Mouse (Mus musculus): Measurements from ENCODE around the gene Plekhg5.

Gene Plekhg5

GRCm38 (mm10) chr4:152068166-152068724 is 4.1 kb upstream of the Plekhg5 start:
- in situ Hi-C loops (cut with MboI; ENCODE audit: unreplicated experiment in 2 of 2) = loop anchor here in 1 of 2 experiments (25.0 kb wide), 1 partner anchor 906 kb away; no protein-coding TSS in a partner anchor

- in situ Hi-C loops (cut with MboI; ENCODE audit: unreplicated experiment in 2 of 2) = loop anchor here in 1 of 2 experiments (25.0 kb wide), 1 partner anchor 907 kb away; no protein-coding TSS in a partner anchor
Measured at GRCm38 (mm10) chr4:152069245-152069644, 3.1 kb upstream of the Plekhg5 start.

- in situ Hi-C loops (cut with MboI; ENCODE audit: unreplicated experiment in 2 of 2) = loop anchor here in 1 of 2 experiments (25.0 kb wide), 1 partner anchor 908 kb away; no protein-coding TSS in a partner anchor
Measured at GRCm38 (mm10) chr4:152070494-152071396, 1.6 kb upstream of the Plekhg5 start.

- in situ Hi-C loops (cut with MboI; ENCODE audit: unreplicated experiment in 2 of 2) = loop anchor here in 1 of 2 experiments (25.0 kb wide), 1 partner anchor 910 kb away; no protein-coding TSS in a partner anchor
Measured at GRCm38 (mm10) chr4:152072655-152073054, 357 bp downstream of the Plekhg5 start.

- in situ Hi-C loops (cut with MboI; ENCODE audit: unreplicated experiment in 2 of 2) = loop anchor here in 1 of 2 experiments (25.0 kb wide), 1 partner anchor 911 kb away; no protein-coding TSS in a partner anchor
Measured at GRCm38 (mm10) chr4:152073715-152074114, 1.4 kb downstream of the Plekhg5 start.

GRCm38 (mm10) chr4:152074548-152074947 is 2.2 kb downstream of the Plekhg5 start:
- in situ Hi-C loops (cut with MboI; ENCODE audit: unreplicated experiment in 2 of 2) = loop anchor here in 1 of 2 experiments (25.0 kb wide), 1 partner anchor 912 kb away; no protein-coding TSS in a partner anchor

GRCm38 (mm10) chr4:152077191-152077590 is 4.9 kb downstream of the Plekhg5 start:
- in situ Hi-C loops (cut with MboI; ENCODE audit: unreplicated experiment in 2 of 2) = loop anchor here in 1 of 2 experiments (25.0 kb wide), 1 partner anchor 915 kb away; no protein-coding TSS in a partner anchor

GRCm38 (mm10) chr4:152078105-152078530 is 5.8 kb downstream of the Plekhg5 start:
- in situ Hi-C loops (cut with MboI; ENCODE audit: unreplicated experiment in 2 of 2) = loop anchor here in 1 of 2 experiments (25.0 kb wide), 1 partner anchor 916 kb away; no protein-coding TSS in a partner anchor

- in situ Hi-C loops (cut with MboI; ENCODE audit: unreplicated experiment in 2 of 2) = loop anchor here in 1 of 2 experiments (25.0 kb wide), 1 partner anchor 917 kb away; no protein-coding TSS in a partner anchor
Measured at GRCm38 (mm10) chr4:152079261-152079660, 7.0 kb downstream of the Plekhg5 start.

GRCm38 (mm10) chr4:152079931-152080330 is 7.6 kb downstream of the Plekhg5 start:
- in situ Hi-C loops (cut with MboI; ENCODE audit: unreplicated experiment in 2 of 2) = loop anchor here in 1 of 2 experiments (25.0 kb wide), 1 partner anchor 918 kb away; no protein-coding TSS in a partner anchor

GRCm38 (mm10) chr4:152083611-152084220 is 11.4 kb downstream of the Plekhg5 start:
- in situ Hi-C loops (cut with MboI; ENCODE audit: unreplicated experiment in 2 of 2) = loop anchor here in 1 of 2 experiments (25.0 kb wide), 1 partner anchor 921 kb away; no protein-coding TSS in a partner anchor

GRCm38 (mm10) chr4:152084616-152085015 is 12.3 kb downstream of the Plekhg5 start:
- in situ Hi-C loops (cut with MboI; ENCODE audit: unreplicated experiment in 2 of 2) = loop anchor here in 1 of 2 experiments (25.0 kb wide), 1 partner anchor 922 kb away; no protein-coding TSS in a partner anchor

- in situ Hi-C loops (cut with MboI; ENCODE audit: unreplicated experiment in 2 of 2) = loop anchor here in 1 of 2 experiments (25.0 kb wide), 1 partner anchor 924 kb away; no protein-coding TSS in a partner anchor
Measured at GRCm38 (mm10) chr4:152086505-152087210, 14.4 kb downstream of the Plekhg5 start.

GRCm38 (mm10) chr4:152087211-152088081 is 15.1 kb downstream of the Plekhg5 start:
- in situ Hi-C loops (cut with MboI; ENCODE audit: unreplicated experiment in 2 of 2) = loop anchor here in 1 of 2 experiments (25.0 kb wide), 1 partner anchor 925 kb away; no protein-coding TSS in a partner anchor

GRCm38 (mm10) chr4:152088133-152088532 is 15.8 kb downstream of the Plekhg5 start:
- in situ Hi-C loops (cut with MboI; ENCODE audit: unreplicated experiment in 2 of 2) = loop anchor here in 1 of 2 experiments (25.0 kb wide), 1 partner anchor 926 kb away; no protein-coding TSS in a partner anchor

GRCm38 (mm10) chr4:152088556-152089120 is 16.3 kb downstream of the Plekhg5 start:
- in situ Hi-C loops (cut with MboI; ENCODE audit: unreplicated experiment in 2 of 2) = loop anchor here in 1 of 2 experiments (25.0 kb wide), 1 partner anchor 926 kb away; no protein-coding TSS in a partner anchor

GRCm38 (mm10) chr4:152090191-152090590 is 17.9 kb downstream of the Plekhg5 start:
- in situ Hi-C loops (cut with MboI; ENCODE audit: unreplicated experiment in 2 of 2) = loop anchor here (10.0 to 25.0 kb wide), 2 partner anchors 55 to 928 kb away; partner anchors contain the start of genes Nol9 (in 1 of the 2) and Tas1r1 (in 1 of the 2)
